Mouse (Mus musculus) adrenal gland (tissue): ENCODE results near the gene Zbtb38.

Source experiments
- intact Hi-C: fragments of 180-260 bp; cut with DNase I; formaldehyde crosslinking; loops from one replicate; pipeline ENCODE4 v1.15.1; 2025

Zbtb38 gene

GRCm38 (mm10) chr9:96732644-96733424 lies 19.8 kb downstream of the Zbtb38 start:
- intact Hi-C loops = no loop called here

GRCm38 (mm10) chr9:96731961-96732511 lies 20.6 kb downstream of the Zbtb38 start:
- intact Hi-C loops = no loop called here

GRCm38 (mm10) chr9:96731039-96731895 lies 21.4 kb downstream of the Zbtb38 start:
- intact Hi-C loops = no loop called here

GRCm38 (mm10) chr9:96730311-96730625 lies 22.4 kb downstream of the Zbtb38 start:
- intact Hi-C loops = no loop called here

- intact Hi-C loops = no loop called here
Measured at GRCm38 (mm10) chr9:96729537-96730310, 22.9 kb downstream of the Zbtb38 start.

GRCm38 (mm10) chr9:96728338-96729162 lies 24.1 kb downstream of the Zbtb38 start:
- intact Hi-C loops = no loop called here

GRCm38 (mm10) chr9:96727688-96728087 lies 24.9 kb downstream of the Zbtb38 start:
- intact Hi-C loops = no loop called here

GRCm38 (mm10) chr9:96726336-96727131 lies 26.1 kb downstream of the Zbtb38 start:
- intact Hi-C loops = no loop called here

GRCm38 (mm10) chr9:96725582-96726320 lies 26.9 kb downstream of the Zbtb38 start:
- intact Hi-C loops = no loop called here

GRCm38 (mm10) chr9:96723650-96724049 lies 29.0 kb downstream of the Zbtb38 start:
- intact Hi-C loops = no loop called here

- intact Hi-C loops = no loop called here
Measured at GRCm38 (mm10) chr9:96721163-96721799, 31.4 kb downstream of the Zbtb38 start.

GRCm38 (mm10) chr9:96720510-96721162 lies 32.0 kb downstream of the Zbtb38 start:
- intact Hi-C loops = no loop called here

GRCm38 (mm10) chr9:96719408-96720158 lies 33.0 kb downstream of the Zbtb38 start:
- intact Hi-C loops = loop anchor here (5.0 kb wide), 1 partner anchor 33 kb away; the partner anchor contains the start of gene Zbtb38

GRCm38 (mm10) chr9:96718888-96719287 lies 33.7 kb downstream of the Zbtb38 start:
- intact Hi-C loops = loop anchor here (5.0 kb wide), 1 partner anchor 33 kb away; the partner anchor contains the start of gene Zbtb38

- intact Hi-C loops = loop anchor here (5.0 kb wide), 1 partner anchor 34 kb away; the partner anchor contains the start of gene Zbtb38
Measured at GRCm38 (mm10) chr9:96718402-96718798, 34.2 kb downstream of the Zbtb38 start.

GRCm38 (mm10) chr9:96717698-96718401 lies 34.8 kb downstream of the Zbtb38 start:
- intact Hi-C loops = loop anchor here (5.0 kb wide), 1 partner anchor 34 kb away; the partner anchor contains the start of gene Zbtb38
